Mouse (Mus musculus) forebrain, embryonic 14.5 days (tissue): Measurements from ENCODE around the gene Amz2. TPM values are rescaled to one million over a fixed set of nuclear protein-coding genes. Genes with fewer than 3 reads are reported as not detected.

ENCODE experiments used
- ATAC-seq: fragments of 200-750 bp; cut with Nextera tagmentation; 2 replicates; pipeline ENCODE4 v1.8.0; 2017; ENCODE audit warnings: mild to moderate bottlenecking, moderate library complexity
- DNase-seq: peaks from one replicate; pipeline ENCODE4 v3.0.0-alpha.2; 2015; ENCODE audit warnings: low spot score
- H3K27ac ChIP-seq: fragments of 300-500 bp; sonication (generic); 2 replicates; pipeline ENCODE4 v1.5.1; 2014; ENCODE audit warnings: low read depth, mild to moderate bottlenecking, control low read depth, low read length, moderate library complexity
- H3K27me3 ChIP-seq: fragments of 300-500 bp; sonication (generic); replicated peaks from 2 replicates; pipeline ENCODE4 v1.6.1; 2014; ENCODE audit warnings: low read length, control low read depth, mixed read lengths; ENCODE audit not compliant: control insufficient read depth, insufficient read depth
- H3K36me3 ChIP-seq: fragments of 300-500 bp; sonication (generic); 2 replicates; pipeline ENCODE4 v1.6.1; 2014; ENCODE audit warnings: low read length, control low read depth; ENCODE audit not compliant: control insufficient read depth, insufficient read depth
- H3K4me1 ChIP-seq: fragments of 300-500 bp; sonication (generic); 2 replicates; pipeline ENCODE4 v1.6.1; 2014; ENCODE audit warnings: antibody characterized with exemption, low read length, control low read depth; ENCODE audit not compliant: control insufficient read depth, insufficient read depth
- H3K4me2 ChIP-seq: fragments of 300-500 bp; sonication (generic); 2 replicates; pipeline ENCODE4 v1.6.1; 2014; ENCODE audit warnings: mild to moderate bottlenecking, control low read depth, low read length
- H3K4me3 ChIP-seq: fragments of 300-500 bp; sonication (generic); 2 replicates; pipeline ENCODE4 v1.5.1; 2014; ENCODE audit warnings: low read depth, low read length, control low read depth
- H3K9ac ChIP-seq: fragments of 300-500 bp; sonication (generic); 2 replicates; pipeline ENCODE4 v1.6.1; 2014; ENCODE audit warnings: mild to moderate bottlenecking, low read length, control low read depth, moderate library complexity
- H3K9me3 ChIP-seq: fragments of 300-500 bp; sonication (generic); replicated peaks from 2 replicates; pipeline ENCODE4 v1.6.1; 2016; ENCODE audit warnings: low read length, control low read depth, mixed read lengths; ENCODE audit not compliant: control insufficient read depth
- WGBS: fragments of 180-500 bp; shearing (Covaris S2); extraction: QIAGEN DNeasy Blood & Tissue Kit; methylation state at CpG from one replicate; pipeline ENCODE4 v1.1.7; 2014; 5-methylcytosine and 5-hydroxymethylcytosine counted together
- polyA plus RNA-seq: library from polyadenylated mRNA; unstranded; fragments of >200 nt; fragmentation: Nextera tagmentation; extraction: Ambion mirVana; gene quantifications from 2 replicates; pipeline ENCODE4 v1.2.1, GENCODE M21; 2014

Amz2 gene
- polyA plus RNA-seq, 1 experiment from 2014 or later, result 79.6 TPM

DNA sequence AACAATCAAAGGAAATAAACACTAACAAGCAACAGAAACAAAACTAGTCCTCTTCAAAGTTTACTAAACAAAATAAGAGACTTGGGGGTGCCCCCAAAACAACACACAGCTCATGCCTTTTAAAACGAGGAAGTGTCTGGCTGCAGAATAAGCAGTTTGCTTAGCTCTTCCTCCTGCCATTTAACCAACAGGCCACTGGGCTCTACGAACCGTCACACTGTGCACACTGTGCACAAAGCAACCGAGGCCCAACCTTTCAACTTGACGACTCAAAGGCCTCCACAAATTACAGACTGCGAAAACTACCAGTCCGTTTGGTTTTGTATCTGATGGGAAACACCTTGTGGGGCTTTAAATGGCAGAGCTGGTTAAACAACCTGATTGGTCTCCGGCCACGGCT is 44.4 kb downstream of the Amz2 start:
- H3K27ac ChIP-seq, result no peak overlapping the region
- H3K36me3 ChIP-seq, result no peaks in the 10 kb centered on the region; the same call in 1 of the 2 replicates
- no peak for DNase-seq
- no peak overlapping the region for H3K9ac ChIP-seq
- no peaks in the 10 kb centered on the region for H3K9me3 ChIP-seq
- no peak overlapping the region for H3K4me2 ChIP-seq
- H3K27me3 ChIP-seq, result no peaks in the 10 kb centered on the region
- 68% methylated on average over 9 of the region's 9 CpGs for WGBS
- H3K4me3 ChIP-seq, result no peak overlapping the region
- no peak for ATAC-seq
- peaks cover 4% of the 10 kb centered on the region; the same call in 1 of the 2 replicates for H3K4me1 ChIP-seq

DNA sequence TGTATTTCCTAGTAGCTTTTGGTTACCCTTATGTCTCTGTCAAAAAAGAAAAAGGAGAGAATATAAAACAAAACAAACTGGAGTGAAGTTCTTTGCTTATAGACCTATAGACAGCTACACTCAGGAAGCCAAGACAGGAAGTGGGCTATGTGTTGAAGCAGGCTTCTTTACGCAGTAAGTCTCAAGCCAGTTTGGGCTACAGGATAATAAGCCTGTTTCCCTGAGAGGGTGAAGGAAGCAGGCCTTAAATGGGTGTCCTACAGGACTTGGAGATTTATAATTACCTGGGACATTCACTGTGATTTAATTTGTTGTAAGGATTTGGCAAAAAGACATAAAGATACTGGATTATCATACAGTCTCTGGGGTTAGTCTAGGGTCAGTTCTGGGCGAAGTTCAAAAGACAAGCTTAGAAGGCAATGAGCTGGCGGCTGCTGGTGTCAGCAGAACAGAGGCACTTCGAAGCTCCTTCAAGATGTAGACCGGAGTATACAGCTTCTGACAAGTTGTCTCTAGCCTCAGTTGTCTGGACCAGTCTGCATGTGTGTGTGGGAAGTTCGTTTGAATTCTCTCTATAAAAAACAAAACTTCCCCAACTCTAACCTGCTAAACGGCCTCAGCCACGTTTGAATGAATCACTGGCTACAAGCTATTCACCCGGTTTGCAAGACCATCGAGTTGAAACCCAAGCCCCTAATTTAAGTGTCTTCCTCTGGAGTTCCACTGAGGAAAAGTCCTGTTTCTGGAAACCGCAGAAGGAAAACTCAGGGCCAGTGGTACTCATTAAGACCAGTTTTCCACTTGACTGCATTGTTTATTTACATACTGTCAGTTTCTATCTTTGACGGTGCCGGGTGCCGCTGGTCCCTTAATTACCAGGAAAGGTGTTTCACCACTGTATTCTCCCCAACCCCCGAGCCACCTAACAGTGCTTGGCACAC is 45.4 kb downstream of the Amz2 start:
- H3K36me3 ChIP-seq, result no peaks in the 10 kb centered on the region; the same call in 1 of the 2 replicates
- H3K27ac ChIP-seq, result no peak overlapping the region
- no peak for ATAC-seq
- WGBS, result 29% methylated on average over 15 of the region's 15 CpGs
- peak overlapping the region; percentile 85 for H3K4me2 ChIP-seq
- H3K9me3 ChIP-seq, result no peaks in the 10 kb centered on the region
- peak overlapping the region; percentile 78 for H3K4me3 ChIP-seq
- peaks cover 7% of the 10 kb centered on the region for H3K4me1 ChIP-seq
- H3K9ac ChIP-seq, result no peak overlapping the region
- peak; percentile 28 for DNase-seq
- H3K27me3 ChIP-seq, result no peaks in the 10 kb centered on the region

- peaks cover 17% of the 10 kb centered on the region for H3K4me1 ChIP-seq
- peak; percentile 46 for DNase-seq
- under 1% methylated on average over 33 of the region's 33 CpGs for WGBS
- H3K9me3 ChIP-seq, result no peaks in the 10 kb centered on the region
- H3K27ac ChIP-seq, result no peak overlapping the region
- H3K36me3 ChIP-seq, result no peaks in the 10 kb centered on the region
- peak overlapping the region; percentile 80 for H3K9ac ChIP-seq
- ATAC-seq, result no peak
- H3K4me2 ChIP-seq, result peak overlapping the region; percentile 85
- H3K4me3 ChIP-seq, result peak overlapping the region; percentile 78
- H3K27me3 ChIP-seq, result no peaks in the 10 kb centered on the region
Measured at GRCm38 (mm10) chr11:109472171-109472691, 46.5 kb downstream of the Amz2 start.

- DNase-seq, result no peak
- ATAC-seq, result peak; percentile 58
- peaks cover 18% of the 10 kb centered on the region for H3K4me1 ChIP-seq
- H3K9ac ChIP-seq, result peak overlapping the region; percentile 80
- H3K4me3 ChIP-seq, result peak overlapping the region; percentile 78
- H3K27ac ChIP-seq, result peak overlapping the region; percentile 92
- H3K27me3 ChIP-seq, result no peaks in the 10 kb centered on the region
- no peaks in the 10 kb centered on the region for H3K9me3 ChIP-seq
- peak overlapping the region; percentile 85 for H3K4me2 ChIP-seq
- under 1% methylated on average over 12 of the region's 13 CpGs for WGBS
- no peaks in the 10 kb centered on the region for H3K36me3 ChIP-seq
Measured at GRCm38 (mm10) chr11:109472821-109473170, 47.0 kb downstream of the Amz2 start.

- ATAC-seq (peak; percentile 89), DNase-seq (peak; percentile 93)
- Histone ChIP-seq H3K9ac (peak within 1 kb of the TSS; percentile 80), H3K27ac (peak within 1 kb of the TSS; percentile 92), H3K4me3 (peak within 1 kb of the TSS; percentile 78), H3K9me3 (no peaks in the 10 kb centered on the region), H3K4me2 (peak within 1 kb of the TSS; percentile 85), H3K27me3 (no peaks in the 10 kb centered on the region), H3K36me3 (no peaks in the 10 kb centered on the region), H3K4me1 (peaks cover 18% of the 10 kb centered on the region)
- under 1% methylated on average over 111 of the region's 111 CpGs for WGBS
Measured at GRCm38 (mm10) chr11:109473171-109474085, 47.7 kb downstream of the Amz2 start, which contains the start of the genes Arsg and Slc16a6. Arsg (plus strand) TSS chr11:109473374. Slc16a6 (minus strand) TSS chr11:109473598.

DNA sequence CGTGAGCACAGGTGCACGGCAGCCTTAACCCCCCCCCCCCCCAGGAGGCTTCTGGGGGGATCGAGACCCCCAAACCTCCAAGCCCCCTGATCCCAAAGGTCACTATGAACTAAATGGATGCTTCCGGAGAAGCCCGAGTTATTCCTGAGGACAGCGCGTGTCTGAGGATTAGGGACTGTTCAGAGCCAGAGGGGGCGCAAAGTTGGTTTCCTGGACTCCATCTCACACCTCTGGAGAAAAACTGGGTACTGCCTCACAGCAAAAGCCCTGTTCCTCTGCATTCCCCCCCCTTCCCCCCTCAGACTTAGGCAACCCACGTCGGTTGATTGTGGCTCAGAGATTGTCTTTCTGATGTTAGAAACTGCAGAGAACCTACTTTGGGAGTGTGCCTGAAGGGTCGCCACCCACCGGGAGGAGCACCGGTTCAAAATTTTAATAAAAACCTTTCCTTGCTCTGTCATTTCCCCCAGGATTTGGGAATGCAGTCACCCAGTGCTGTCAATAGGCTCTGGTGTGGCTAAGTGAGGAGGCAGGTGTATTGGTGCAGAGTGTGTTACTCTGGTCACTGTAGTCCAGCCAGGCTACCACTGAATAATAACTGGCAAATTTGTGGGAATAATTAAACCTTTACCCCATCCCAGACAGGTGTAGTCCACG is 48.5 kb downstream of the Amz2 start:
- ATAC-seq, result peak; percentile 38
- Histone ChIP-seq H3K36me3 (no peaks in the 10 kb centered on the region), H3K9me3 (no peaks in the 10 kb centered on the region), H3K27ac (peak overlapping the region; percentile 92), H3K4me1 (peaks cover 18% of the 10 kb centered on the region), H3K4me3 (peak overlapping the region; percentile 78), H3K9ac (peak overlapping the region; percentile 80), H3K4me2 (peak overlapping the region; percentile 85), H3K27me3 (no peaks in the 10 kb centered on the region)
- WGBS, result 9% methylated on average over 14 of the region's 14 CpGs
- no peak for DNase-seq

- H3K27me3 ChIP-seq, result no peaks in the 10 kb centered on the region
- no peak overlapping the region for H3K9ac ChIP-seq
- H3K9me3 ChIP-seq, result no peaks in the 10 kb centered on the region
- H3K4me3 ChIP-seq, result no peak overlapping the region
- H3K4me2 ChIP-seq, result no peak overlapping the region; the same call in 1 of the 2 replicates
- no peaks in the 10 kb centered on the region for H3K36me3 ChIP-seq
- ATAC-seq, result no peak
- no peak for DNase-seq
- H3K4me1 ChIP-seq, result peaks cover 18% of the 10 kb centered on the region
- WGBS, result 72% methylated on average over 13 of the region's 13 CpGs
- no peak overlapping the region for H3K27ac ChIP-seq
Measured at GRCm38 (mm10) chr11:109474836-109475235, 49.1 kb downstream of the Amz2 start.

DNA sequence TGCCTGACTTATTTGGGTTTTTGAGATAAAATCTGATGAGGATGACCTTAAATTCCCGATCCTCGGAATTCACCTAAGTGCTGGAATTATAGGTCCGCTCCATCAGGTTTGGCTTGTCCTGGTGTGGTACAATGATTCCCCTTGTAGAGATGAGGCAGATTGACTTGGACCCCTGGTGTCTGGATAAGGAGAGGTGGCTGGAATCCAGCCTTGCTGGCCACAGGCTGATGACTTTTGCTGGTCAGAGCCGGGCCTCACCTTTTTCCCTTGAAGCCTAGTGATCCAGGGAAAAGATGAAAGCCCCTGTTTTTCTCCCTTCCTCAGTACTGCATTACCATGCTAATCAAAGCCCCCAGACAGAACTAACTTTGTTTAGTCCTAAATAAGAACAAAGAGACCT is 50.0 kb downstream of the Amz2 start:
- Histone ChIP-seq H3K9me3 (no peaks in the 10 kb centered on the region), H3K4me3 (no peak overlapping the region), H3K36me3 (no peaks in the 10 kb centered on the region), H3K27ac (0 out of 2 replicates have a peak overlapping the region, but pooled peaks have one; percentile 23), H3K4me1 (peaks cover 18% of the 10 kb centered on the region), H3K4me2 (no peak overlapping the region), H3K9ac (no peak overlapping the region), H3K27me3 (no peaks in the 10 kb centered on the region)
- 56% methylated on average over 4 of the region's 4 CpGs for WGBS
- ATAC-seq (no peak), DNase-seq (peak; percentile 22)
